Mouse (Mus musculus): Measurements from ENCODE around the gene Phlda3.
A peak's percentile ranks its signal among the peaks of the same experiment; 100 is the strongest.

Phlda3 gene

GRCm38 (mm10) chr1:135794216-135795134 is 28.6 kb downstream of the Phlda3 start:
- no peaks in the 10 kb centered on the region for H3K27me3 ChIP-seq (ENCODE audit: control insufficient read depth, insufficient read depth, low read length, poor library complexity, severe bottlenecking)
- no peak for DNase-seq (ENCODE audit: low read depth, low spot score)
- H3K36me3 ChIP-seq (ENCODE audit: control insufficient read depth, insufficient read depth, low read length, poor library complexity, severe bottlenecking), result no peaks in the 10 kb centered on the region

GRCm38 (mm10) chr1:135798492-135798891 is 32.6 kb downstream of the Phlda3 start:
- DNase-seq (ENCODE audit: low read depth, low spot score), result no peak
- Histone ChIP-seq H3K27me3 (ENCODE audit: control insufficient read depth, insufficient read depth, low read length, poor library complexity, severe bottlenecking) (no peaks in the 10 kb centered on the region), H3K36me3 (ENCODE audit: control insufficient read depth, insufficient read depth, low read length, poor library complexity, severe bottlenecking) (no peaks in the 10 kb centered on the region)

GRCm38 (mm10) chr1:135799109-135799627 is 33.2 kb downstream of the Phlda3 start:
- Histone ChIP-seq H3K36me3 (ENCODE audit: control insufficient read depth, insufficient read depth, low read length, poor library complexity, severe bottlenecking) (no peaks in the 10 kb centered on the region), H3K27me3 (ENCODE audit: control insufficient read depth, insufficient read depth, low read length, poor library complexity, severe bottlenecking) (no peaks in the 10 kb centered on the region)
- DNase-seq (ENCODE audit: low read depth, low spot score), result no peak

- no peak for DNase-seq (ENCODE audit: low read depth, low spot score)
- Histone ChIP-seq H3K36me3 (ENCODE audit: control insufficient read depth, insufficient read depth, low read length, poor library complexity, severe bottlenecking) (no peaks in the 10 kb centered on the region), H3K27me3 (ENCODE audit: control insufficient read depth, insufficient read depth, low read length, poor library complexity, severe bottlenecking) (no peaks in the 10 kb centered on the region)
These were observed 34.5 kb downstream of the Phlda3 start for GRCm38 (mm10) chr1:135800192-135800950.

- no peaks in the 10 kb centered on the region for H3K27me3 ChIP-seq (ENCODE audit: control insufficient read depth, insufficient read depth, low read length, poor library complexity, severe bottlenecking)
- no peak for DNase-seq (ENCODE audit: low read depth, low spot score)
- no peaks in the 10 kb centered on the region for H3K36me3 ChIP-seq (ENCODE audit: control insufficient read depth, insufficient read depth, low read length, poor library complexity, severe bottlenecking)
These were observed 41.6 kb downstream of the Phlda3 start for GRCm38 (mm10) chr1:135807546-135807945.

GRCm38 (mm10) chr1:135810180-135810579 is 44.3 kb downstream of the Phlda3 start:
- no peak for DNase-seq (ENCODE audit: low read depth, low spot score)
- no peaks in the 10 kb centered on the region for H3K36me3 ChIP-seq (ENCODE audit: control insufficient read depth, insufficient read depth, low read length, poor library complexity, severe bottlenecking)

GRCm38 (mm10) chr1:135811016-135811646 is 45.2 kb downstream of the Phlda3 start:
- no peaks in the 10 kb centered on the region for H3K36me3 ChIP-seq (ENCODE audit: control insufficient read depth, insufficient read depth, low read length, poor library complexity, severe bottlenecking)
- H3K27me3 ChIP-seq (ENCODE audit: control insufficient read depth, insufficient read depth, low read length, poor library complexity, severe bottlenecking), result no peaks in the 10 kb centered on the region
- DNase-seq (ENCODE audit: low read depth, low spot score), result peak; percentile 80

More at GRCm38 (mm10) chr1:135810180-135810579, 44.3 kb downstream of the Phlda3 start:
- no peaks in the 10 kb centered on the region for H3K27me3 ChIP-seq (ENCODE audit: control insufficient read depth, insufficient read depth, low read length, poor library complexity, severe bottlenecking)

GRCm38 (mm10) chr1:135812205-135812604 is 46.3 kb downstream of the Phlda3 start:
- Histone ChIP-seq H3K36me3 (ENCODE audit: control insufficient read depth, insufficient read depth, low read length, poor library complexity, severe bottlenecking) (no peaks in the 10 kb centered on the region), H3K27me3 (ENCODE audit: control insufficient read depth, insufficient read depth, low read length, poor library complexity, severe bottlenecking) (no peaks in the 10 kb centered on the region)
- DNase-seq (ENCODE audit: low read depth, low spot score), result no peak

GRCm38 (mm10) chr1:135812618-135813017 is 46.7 kb downstream of the Phlda3 start:
- no peaks in the 10 kb centered on the region for H3K36me3 ChIP-seq (ENCODE audit: control insufficient read depth, insufficient read depth, low read length, poor library complexity, severe bottlenecking)
- no peak for DNase-seq (ENCODE audit: low read depth, low spot score)
- H3K27me3 ChIP-seq (ENCODE audit: control insufficient read depth, insufficient read depth, low read length, poor library complexity, severe bottlenecking), result no peaks in the 10 kb centered on the region

GRCm38 (mm10) chr1:135813071-135813470 is 47.2 kb downstream of the Phlda3 start:
- H3K27me3 ChIP-seq (ENCODE audit: control insufficient read depth, insufficient read depth, low read length, poor library complexity, severe bottlenecking), result no peaks in the 10 kb centered on the region
- H3K36me3 ChIP-seq (ENCODE audit: control insufficient read depth, insufficient read depth, low read length, poor library complexity, severe bottlenecking), result no peaks in the 10 kb centered on the region
- no peak for DNase-seq (ENCODE audit: low read depth, low spot score)

GRCm38 (mm10) chr1:135813687-135814395 is 47.9 kb downstream of the Phlda3 start:
- DNase-seq (ENCODE audit: low read depth, low spot score), result no peak
- H3K27me3 ChIP-seq (ENCODE audit: control insufficient read depth, insufficient read depth, low read length, poor library complexity, severe bottlenecking), result no peaks in the 10 kb centered on the region

GRCm38 (mm10) chr1:135814531-135814930 is 48.6 kb downstream of the Phlda3 start:
- Histone ChIP-seq H3K27me3 (ENCODE audit: control insufficient read depth, insufficient read depth, low read length, poor library complexity, severe bottlenecking) (no peaks in the 10 kb centered on the region), H3K36me3 (ENCODE audit: control insufficient read depth, insufficient read depth, low read length, poor library complexity, severe bottlenecking) (no peaks in the 10 kb centered on the region)
- no peak for DNase-seq (ENCODE audit: low read depth, low spot score)

More at GRCm38 (mm10) chr1:135813687-135814395, 47.9 kb downstream of the Phlda3 start:
- H3K36me3 ChIP-seq (ENCODE audit: control insufficient read depth, insufficient read depth, low read length, poor library complexity, severe bottlenecking), result no peaks in the 10 kb centered on the region

- DNase-seq (ENCODE audit: low read depth, low spot score), result no peak
- Histone ChIP-seq H3K27me3 (ENCODE audit: control insufficient read depth, insufficient read depth, low read length, poor library complexity, severe bottlenecking) (no peaks in the 10 kb centered on the region), H3K36me3 (ENCODE audit: control insufficient read depth, insufficient read depth, low read length, poor library complexity, severe bottlenecking) (no peaks in the 10 kb centered on the region)
These were observed 51.7 kb downstream of the Phlda3 start for GRCm38 (mm10) chr1:135817595-135817994.

- Histone ChIP-seq H3K36me3 (ENCODE audit: control insufficient read depth, insufficient read depth, low read length, poor library complexity, severe bottlenecking) (no peaks in the 10 kb centered on the region), H3K27me3 (ENCODE audit: control insufficient read depth, insufficient read depth, low read length, poor library complexity, severe bottlenecking) (no peaks in the 10 kb centered on the region)
- no peak for DNase-seq (ENCODE audit: low read depth, low spot score)
These were observed 52.7 kb downstream of the Phlda3 start, which contains the start of gene Lad1 for GRCm38 (mm10) chr1:135818481-135819086. Gene Lad1 (plus strand): TSS chr1:135818598.
